Mouse (Mus musculus): ENCODE results near the gene Dst. TPM values are rescaled to one million over a fixed set of nuclear protein-coding genes. Genes with fewer than 3 reads are reported as not detected.

Gene Dst
- total RNA-seq, 2 experiments from 2014 or later: 265 to 273 TPM

DNA sequence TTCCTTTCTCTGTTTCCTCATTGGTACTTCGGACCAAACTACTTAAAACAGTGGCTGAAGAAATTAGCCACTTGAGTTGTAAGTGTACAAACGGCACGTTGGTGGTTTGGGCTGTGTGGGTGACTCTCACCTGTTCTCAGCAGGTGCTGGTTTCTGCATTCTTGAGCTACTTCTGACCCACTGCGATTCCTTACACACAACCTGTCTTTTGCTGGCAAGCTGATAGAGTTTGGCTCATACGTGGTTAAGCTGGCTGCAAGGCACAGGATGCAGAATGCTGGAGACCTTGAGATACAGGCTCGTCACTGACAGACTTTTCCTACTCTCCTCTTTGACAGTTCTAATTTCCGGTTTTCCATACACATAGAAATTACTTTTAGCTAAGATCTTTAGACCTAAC is 19.4 kb downstream of the Dst start:
- no peak for DNase-seq (ENCODE audit: low spot score)

- no peak for DNase-seq (ENCODE audit: low spot score)
Measured at GRCm38 (mm10) chr1:33931791-33932190, 23.8 kb downstream of the Dst start.

GRCm38 (mm10) chr1:33932196-33932595 is 24.2 kb downstream of the Dst start:
- no peak for DNase-seq (ENCODE audit: low spot score)

DNA sequence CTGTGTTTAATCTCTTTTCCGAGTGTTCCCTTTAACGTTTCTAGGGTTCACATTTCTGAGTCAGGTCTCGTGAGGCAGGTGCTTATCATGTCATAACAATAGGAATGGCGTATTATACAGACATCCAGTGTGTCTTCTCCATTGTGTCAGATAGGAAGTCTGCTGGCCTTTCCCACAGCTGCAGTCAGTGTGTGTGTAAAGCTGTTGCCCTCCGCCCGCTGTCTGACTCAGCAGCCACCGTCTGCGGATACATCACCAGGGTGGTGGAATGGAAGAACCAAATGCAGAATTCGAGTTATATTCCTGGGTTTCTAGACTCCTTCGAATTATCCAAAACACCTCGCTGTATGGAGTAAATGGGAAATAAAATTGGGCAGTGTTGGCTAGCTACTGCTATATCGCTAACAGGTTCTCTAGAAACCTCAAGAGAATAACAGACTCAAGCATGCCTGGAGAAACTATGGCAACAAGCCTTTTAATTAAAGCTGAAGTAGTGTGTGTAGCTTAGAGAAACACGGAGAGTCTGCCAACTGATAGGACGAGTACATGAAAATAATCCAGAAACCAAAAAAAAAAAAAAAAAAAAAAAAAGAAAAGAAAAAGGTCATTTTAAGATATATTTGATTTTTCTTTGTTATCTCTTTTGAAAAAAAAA is 24.9 kb downstream of the Dst start:
- no peak for DNase-seq (ENCODE audit: low spot score)

DNA sequence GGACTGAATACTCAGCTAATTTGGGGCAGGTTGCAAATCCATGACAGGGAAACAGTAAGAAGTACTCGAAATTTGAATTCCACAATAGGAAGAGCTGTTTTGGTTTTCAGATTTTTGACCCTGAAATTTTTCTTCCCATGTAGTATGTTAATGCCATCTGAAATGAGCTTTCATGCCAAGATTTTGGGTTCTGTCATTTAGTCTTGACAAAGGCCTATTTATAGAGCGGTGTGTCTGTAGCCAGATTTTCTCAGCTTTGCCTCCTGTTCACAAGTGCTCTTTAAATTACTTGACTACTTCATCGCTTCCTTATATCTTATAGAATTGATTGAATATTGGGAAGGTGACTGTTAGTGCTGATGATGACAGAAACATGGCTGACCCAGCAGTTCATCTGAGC is 27.9 kb downstream of the Dst start:
- DNase-seq (ENCODE audit: low spot score): no peak

DNA sequence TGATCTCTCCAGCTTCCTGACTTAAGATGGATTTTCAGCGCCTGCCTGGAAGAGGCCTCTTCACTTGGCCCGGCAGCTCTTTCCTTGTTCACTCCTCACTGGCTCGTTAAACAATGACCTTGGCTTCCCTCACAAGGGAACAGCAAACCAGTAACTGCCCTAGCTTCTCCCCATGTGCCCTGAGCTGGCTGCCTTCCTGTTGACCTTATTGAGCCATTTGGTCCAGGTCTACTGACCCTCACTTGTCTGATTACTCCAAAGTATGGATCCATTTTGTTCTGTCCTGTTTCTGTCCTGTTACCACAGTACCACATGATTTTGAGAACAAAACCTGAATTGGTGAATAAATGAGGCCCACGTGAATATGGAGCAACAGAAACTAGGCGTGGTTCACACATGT is 31.8 kb downstream of the Dst start:
- DNase-seq (ENCODE audit: low spot score): no peak

DNA sequence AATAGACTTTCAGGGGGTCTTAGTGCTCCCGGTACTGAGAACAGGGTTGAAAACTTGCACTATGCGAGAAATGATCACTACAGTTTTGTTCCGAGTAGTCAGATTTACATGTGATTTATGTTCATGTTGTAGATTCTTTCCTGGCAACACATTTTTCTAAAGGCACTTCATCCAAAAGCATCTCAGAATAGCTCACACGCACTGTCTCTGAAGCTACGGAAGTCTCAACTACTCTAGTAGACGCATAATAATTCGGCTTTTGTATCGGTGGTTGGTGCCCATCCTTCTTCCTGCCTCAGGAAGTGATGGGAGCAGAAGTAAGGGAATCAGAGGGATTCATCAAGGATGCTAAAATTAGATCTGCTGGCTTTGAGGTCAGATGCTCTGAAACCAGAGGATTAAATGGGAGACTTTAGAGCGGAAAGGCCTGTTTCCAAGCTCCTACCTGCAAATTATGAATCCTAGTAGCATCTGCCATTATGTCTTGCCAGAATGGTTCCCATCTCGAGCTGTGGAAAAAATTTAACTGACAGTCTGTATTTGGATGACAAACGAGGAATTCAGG is 32.4 kb downstream of the Dst start:
- no peak for DNase-seq (ENCODE audit: low spot score)

DNA sequence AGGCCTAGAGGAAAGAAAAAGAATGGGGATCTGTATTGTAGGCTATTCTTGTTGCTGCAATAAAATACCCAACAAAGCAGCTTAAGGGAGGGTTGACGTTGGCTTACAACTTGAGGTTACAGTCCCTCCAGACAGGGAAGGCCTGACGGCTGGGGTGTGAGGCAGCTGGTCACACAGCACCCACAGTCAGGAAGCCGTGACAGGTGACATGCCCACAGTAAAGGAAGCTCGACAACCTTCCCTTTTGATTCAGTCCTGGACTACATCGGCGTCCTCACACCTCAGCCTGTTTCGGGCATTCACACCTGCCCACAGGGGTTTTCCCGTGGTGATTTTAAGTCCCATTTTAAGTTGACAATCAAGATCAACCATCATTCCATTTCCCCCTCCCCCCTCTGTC is 34.6 kb downstream of the Dst start:
- no peak for DNase-seq (ENCODE audit: low spot score)

GRCm38 (mm10) chr1:33943943-33944342 is 35.9 kb downstream of the Dst start:
- DNase-seq (ENCODE audit: low spot score): no peak

DNA sequence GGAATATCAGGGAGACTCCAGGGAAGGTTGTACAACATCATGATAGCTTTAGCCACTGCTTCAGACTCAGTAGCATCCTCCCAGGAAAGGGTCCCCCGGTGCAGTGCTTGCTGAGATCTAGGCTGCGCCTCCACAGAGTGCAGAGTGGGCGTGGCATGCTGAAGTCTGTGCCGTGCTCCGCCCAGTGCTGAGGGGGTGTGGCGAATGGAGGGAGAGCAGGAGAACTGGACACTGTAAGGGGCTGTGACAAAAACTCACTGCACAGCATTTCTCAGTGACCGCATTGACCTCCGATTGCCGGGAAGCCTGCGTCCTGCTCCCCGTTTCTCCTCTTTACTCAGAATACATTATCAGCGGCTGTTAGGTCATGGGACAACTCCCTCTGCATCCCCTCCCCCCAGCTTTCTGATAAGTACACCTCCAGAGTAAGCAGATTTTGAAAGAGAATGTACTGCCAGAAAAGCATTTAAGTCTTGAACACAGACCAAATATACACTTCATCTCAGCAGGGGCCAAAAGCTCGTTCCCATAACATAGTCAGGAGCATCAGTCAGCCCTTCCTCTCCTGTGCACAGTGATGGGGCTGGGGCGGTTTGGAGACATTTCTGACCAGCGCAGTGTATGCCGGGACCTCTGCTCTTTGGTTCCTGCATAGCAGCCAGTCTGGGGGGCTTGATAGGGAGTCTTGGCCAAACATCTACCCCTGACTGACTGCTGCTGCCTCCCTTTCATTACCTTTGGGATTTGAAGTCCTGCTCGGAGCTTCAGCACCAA is 37.1 kb downstream of the Dst start:
- DNase-seq (ENCODE audit: low spot score): peak; percentile 43

GRCm38 (mm10) chr1:33945756-33946155 is 37.7 kb downstream of the Dst start:
- no peak for DNase-seq (ENCODE audit: low spot score)

DNA sequence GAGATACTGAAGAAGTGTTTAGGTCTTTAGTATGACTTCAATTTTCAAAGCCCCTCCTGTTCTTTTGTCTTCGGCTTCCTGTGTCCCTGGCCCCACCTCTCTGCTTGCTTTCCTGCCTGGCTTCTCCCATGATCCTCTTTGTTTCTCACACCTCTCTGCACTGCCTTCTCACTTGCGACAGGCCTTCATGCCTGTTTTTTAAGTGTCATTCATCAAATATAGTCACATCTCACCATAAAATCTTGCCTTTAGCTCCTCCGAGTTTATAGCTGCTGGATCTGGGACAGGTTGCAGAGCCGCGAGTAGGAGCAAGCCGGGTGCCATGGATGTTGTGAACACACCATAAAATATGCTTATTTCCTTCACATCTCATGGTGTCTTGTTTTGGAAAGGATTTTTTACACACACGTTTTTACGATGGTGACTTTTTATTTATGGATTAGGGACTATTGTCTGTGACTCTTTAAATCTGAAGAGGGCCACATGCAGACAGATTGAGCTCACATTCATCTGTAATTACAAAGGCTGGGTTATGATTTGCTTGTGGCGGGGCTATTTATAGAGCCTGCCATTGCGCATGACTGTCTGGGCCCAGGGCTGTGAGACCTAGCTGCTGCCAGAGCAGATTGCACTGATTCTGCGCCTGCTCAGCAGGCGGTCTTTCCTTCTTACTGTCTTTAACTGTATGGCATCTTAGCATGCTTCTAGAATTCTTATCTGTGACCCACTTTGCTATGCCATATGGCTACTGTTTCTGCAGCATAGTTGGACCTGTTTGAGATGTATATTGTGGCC is 38.8 kb downstream of the Dst start:
- DNase-seq (ENCODE audit: low spot score): peak; percentile 9

GRCm38 (mm10) chr1:33947838-33948237 is 39.8 kb downstream of the Dst start:
- DNase-seq (ENCODE audit: low spot score): no peak

DNA sequence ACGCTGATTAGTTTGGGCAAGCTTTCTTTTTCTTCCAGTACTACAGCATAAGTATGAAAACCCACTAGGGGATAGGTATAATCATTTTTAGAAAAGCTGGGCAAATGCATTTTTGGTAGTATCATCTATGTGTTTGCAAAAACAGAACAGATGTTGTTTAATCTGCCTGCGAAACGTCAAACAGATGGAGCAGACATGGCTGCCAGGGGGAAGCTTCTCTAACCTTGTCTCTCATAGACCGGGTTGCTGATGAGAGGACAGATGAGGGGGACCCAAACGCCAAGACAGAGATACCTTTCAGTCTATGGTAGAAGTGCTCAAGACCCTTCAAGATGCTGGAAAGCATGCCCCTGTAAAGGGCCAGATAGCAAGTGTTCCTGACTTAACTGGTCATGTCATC is 40.5 kb downstream of the Dst start:
- no peak for DNase-seq (ENCODE audit: low spot score)

- DNase-seq (ENCODE audit: low spot score): no peak
Measured at GRCm38 (mm10) chr1:33955626-33956025, 47.6 kb downstream of the Dst start.

DNA sequence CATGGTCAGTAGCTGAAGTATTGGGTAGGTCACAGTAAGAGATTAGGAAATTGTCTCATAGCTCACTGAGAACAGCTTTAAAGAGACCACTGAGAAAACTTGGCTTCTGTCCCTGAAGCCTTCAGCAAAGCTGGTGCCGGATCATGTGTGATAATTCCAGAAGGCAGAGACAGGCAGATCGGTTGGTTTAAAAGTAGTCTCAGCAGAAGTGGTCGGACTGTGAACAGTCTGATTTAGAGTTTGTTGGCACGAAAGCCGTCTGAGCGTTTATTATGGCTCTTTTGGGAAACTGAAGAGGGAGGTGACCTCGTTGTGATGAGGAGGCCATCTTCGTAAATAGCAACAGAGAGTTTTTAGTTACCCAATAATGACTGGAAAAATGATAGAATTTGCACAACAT is 52.4 kb downstream of the Dst start:
- DNase-seq (ENCODE audit: low spot score): no peak

DNA sequence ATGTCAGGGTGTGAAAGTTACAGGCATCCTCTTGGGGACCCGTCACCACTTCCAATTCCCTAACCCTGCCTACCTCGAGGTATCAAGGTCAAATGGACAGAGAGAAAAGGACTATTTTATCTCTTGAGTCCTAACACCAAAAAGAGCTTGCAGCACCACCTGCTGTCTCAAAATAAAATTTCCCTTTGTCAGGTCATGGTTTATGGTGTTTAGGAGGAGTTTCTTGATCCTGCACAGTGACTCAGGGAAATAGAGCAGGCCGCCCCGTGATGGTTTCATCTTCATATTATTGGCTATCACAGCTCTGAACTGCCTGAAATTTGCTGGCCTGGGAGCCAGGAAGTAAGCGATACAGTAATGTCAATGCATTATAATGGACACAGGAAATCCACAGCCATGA is 56.6 kb downstream of the Dst start:
- DNase-seq (ENCODE audit: low spot score): peak; percentile 47

GRCm38 (mm10) chr1:33965824-33966223 is 57.8 kb downstream of the Dst start:
- no peak for DNase-seq (ENCODE audit: low spot score)

GRCm38 (mm10) chr1:33966328-33966727 is 58.3 kb downstream of the Dst start:
- DNase-seq (ENCODE audit: low spot score): peak; percentile 45

GRCm38 (mm10) chr1:33967206-33967605 is 59.2 kb downstream of the Dst start:
- DNase-seq (ENCODE audit: low spot score): no peak

DNA sequence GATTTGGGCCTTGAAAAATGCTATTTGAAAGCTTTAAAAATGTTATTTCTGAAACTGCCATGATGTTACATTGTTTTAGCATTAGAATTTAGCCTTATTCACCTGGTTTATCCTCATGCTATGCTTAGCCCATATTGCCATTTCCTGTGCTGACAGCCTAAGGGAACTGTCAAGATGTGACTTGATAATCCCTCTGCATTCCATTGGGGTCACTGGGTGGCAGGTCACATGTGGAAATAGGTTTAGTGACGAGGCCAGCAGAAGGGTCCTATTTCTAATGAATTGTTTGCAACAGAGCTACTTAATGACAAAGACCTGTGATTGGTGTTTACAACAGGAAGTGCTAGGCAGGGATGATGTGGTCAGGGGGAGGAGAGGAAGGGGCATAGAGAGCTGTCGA is 61.9 kb downstream of the Dst start:
- DNase-seq (ENCODE audit: low spot score): no peak

DNA sequence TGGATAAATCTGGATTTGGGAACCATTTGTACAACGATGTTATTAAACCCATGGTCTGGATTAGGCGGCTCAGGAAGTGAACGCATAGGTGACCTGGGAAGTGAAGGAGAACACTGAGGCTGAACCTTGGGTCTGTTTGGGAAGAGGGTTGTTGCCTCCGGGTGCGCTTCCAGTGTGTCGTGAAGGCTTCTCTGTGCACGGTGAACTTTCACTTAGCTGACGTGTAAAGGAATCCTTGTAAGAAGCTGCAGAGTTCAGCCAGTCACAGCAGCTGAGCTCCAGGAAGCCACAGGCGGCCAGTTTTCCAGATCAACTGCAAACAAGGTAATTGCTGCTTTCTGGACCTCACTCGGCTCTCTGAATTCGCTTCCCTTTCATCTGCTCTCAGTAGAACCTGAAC is 66.4 kb downstream of the Dst start:
- DNase-seq (ENCODE audit: low spot score): no peak
